Mouse (Mus musculus) myocyte (in vitro differentiated cells): ENCODE measurements around the gene Tor4a.
A peak's percentile ranks its signal among the peaks of the same experiment; 100 is the strongest.

ENCODE experiments used
- CEBPB ChIP-seq: IDR thresholded peaks from 2 replicates; pipeline ENCODE4 v1.6.1; 2011; ENCODE audit warnings: mild to moderate bottlenecking, moderate library complexity; ENCODE audit not compliant: poor library complexity, insufficient read depth, severe bottlenecking
- E2F4 ChIP-seq: IDR thresholded peaks from one replicate; pipeline ENCODE4 v1.6.1; 2011; ENCODE audit warnings: mild to moderate bottlenecking, control low read depth, moderate library complexity; ENCODE audit not compliant: insufficient read depth
- MAX ChIP-seq: IDR thresholded peaks from one replicate; pipeline ENCODE4 v1.6.1; 2011; ENCODE audit warnings: low read depth, mild to moderate bottlenecking, control low read depth
- MYOD1 ChIP-seq, 3 experiments: IDR thresholded peaks; one replicate each; pipeline ENCODE4 v1.6.1; 2011; ENCODE audit warnings: control low read depth in 2 of 3, low read depth in 2 of 3, mild to moderate bottlenecking in 2 of 3, moderate library complexity in 1 of 3; ENCODE audit not compliant: insufficient read length in 2 of 3, control insufficient read depth in 1 of 3
- MYOG ChIP-seq, 3 experiments: IDR thresholded peaks; one replicate each; pipeline ENCODE4 v1.6.1; 2011; ENCODE audit warnings: control low read depth in 2 of 3, low read depth in 2 of 3, mild to moderate bottlenecking in 2 of 3; ENCODE audit not compliant: insufficient read length in 2 of 3, control insufficient read depth in 1 of 3, insufficient read depth in 1 of 3
- POLR2A ChIP-seq: IDR thresholded peaks from one replicate; pipeline ENCODE4 v1.6.1; 2011; ENCODE audit warnings: low read depth, mild to moderate bottlenecking, control low read depth, moderate library complexity; ENCODE audit not compliant: insufficient read length
- POLR2AphosphoS2 ChIP-seq: IDR thresholded peaks from one replicate; pipeline ENCODE4 v1.6.1; 2011; ENCODE audit warnings: low read depth, control low read depth; ENCODE audit not compliant: insufficient read length
- REST ChIP-seq: IDR thresholded peaks from one replicate; pipeline ENCODE4 v1.6.1; 2011; ENCODE audit warnings: mild to moderate bottlenecking, control low read depth, moderate library complexity; ENCODE audit not compliant: insufficient read depth, insufficient read length
- SRF ChIP-seq: IDR thresholded peaks from one replicate; pipeline ENCODE4 v1.6.1; 2011; ENCODE audit warnings: low read depth; ENCODE audit not compliant: control insufficient read depth, insufficient read length
- TCF12 ChIP-seq: IDR thresholded peaks from one replicate; pipeline ENCODE4 v1.6.1; 2011; ENCODE audit warnings: mild to moderate bottlenecking, control low read depth; ENCODE audit not compliant: poor library complexity, insufficient read depth, severe bottlenecking
- TCF3 ChIP-seq: IDR thresholded peaks from one replicate; pipeline ENCODE4 v1.6.1; 2011; ENCODE audit warnings: low read depth, control low read depth; ENCODE audit not compliant: insufficient read length
- USF1 ChIP-seq: IDR thresholded peaks from one replicate; pipeline ENCODE4 v1.6.1; 2011; ENCODE audit warnings: low read depth, mild to moderate bottlenecking, control low read depth, moderate library complexity

- no peak for TF ChIP-seq POLR2A
- TF ChIP-seq SRF = no peak
- TF ChIP-seq POLR2AphosphoS2 = no peak
- TF ChIP-seq MYOD1 (IDR thresholded peaks at IDR 0.05; ENCODE audit: control insufficient read depth in 1 of 3, insufficient read length in 2 of 3, low read depth in 2 of 3) = no peak
- no peak for TF ChIP-seq TCF12
- TF ChIP-seq USF1 = no peak
- TF ChIP-seq TCF3 = no peak
- peak; percentile 84 for TF ChIP-seq CEBPB
- TF ChIP-seq MAX = no peak
- no peak for TF ChIP-seq E2F4
- no peak for TF ChIP-seq REST
- TF ChIP-seq MYOG (IDR thresholded peaks at IDR 0.05; ENCODE audit: control insufficient read depth in 1 of 3, insufficient read depth in 1 of 3, insufficient read length in 2 of 3, low read depth in 2 of 3) = no peak
Measured at GRCm38 (mm10) chr2:25228431-25228889, 31.8 kb upstream of the Tor4a start.
